Mouse (Mus musculus) adrenal gland (tissue): ENCODE results near the gene AY761184.
"Not testable (repeated sequence)": the region's sequence is repeated elsewhere in the genome, so short reads cannot be mapped to it uniquely, and the experiment has no call there.

Source experiments
- intact Hi-C: fragments of 180-260 bp; cut with DNase I; formaldehyde crosslinking; loops from one replicate; pipeline ENCODE4 v1.15.1; 2025
- long read RNA-seq, 2 experiments: library from polyadenylated mRNA; unstranded; transcript quantifications; one replicate each; pipeline ENCODE4 v2.0.0; 2020; ENCODE audit warnings: borderline replicate concordance in 1 of 2; ENCODE audit not compliant: insufficient replicate concordance in 1 of 2

AY761184 gene
- long read RNA-seq, experiment 1: 0 reads
- long read RNA-seq, experiment 2: 0 reads

- intact Hi-C loops: not testable (repeated sequence)
Measured at GRCm38 (mm10) chr8:21703545-21703944, at the start of gene AY761184. TSS of gene AY761184 (minus strand) at chr8:21703645.

DNA sequence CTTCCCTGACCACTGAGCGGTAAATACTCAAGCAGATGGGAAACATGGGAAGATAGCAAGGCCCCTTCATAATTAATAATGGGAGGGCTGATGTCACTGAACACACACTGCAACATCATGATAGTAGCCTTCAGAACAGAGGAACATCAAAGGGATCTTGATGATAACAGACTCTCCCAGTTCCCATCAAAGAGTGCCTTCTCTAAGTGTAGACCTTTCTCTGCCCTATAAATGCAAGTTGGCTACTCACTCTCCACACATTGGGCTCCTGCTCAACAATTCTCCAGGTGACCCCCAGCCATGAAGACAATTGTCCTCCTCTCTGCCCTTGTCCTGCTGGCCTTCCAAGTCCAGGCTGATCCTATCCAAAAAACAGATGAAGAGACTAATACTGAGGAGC is 37.9 kb downstream of the AY761184 start, which contains the start of gene Defa34:
Gene Defa34, plus strand, starts transcription at position 301 of the 400 bp plus-strand sequence.
- intact Hi-C loops: not testable (repeated sequence)

DNA sequence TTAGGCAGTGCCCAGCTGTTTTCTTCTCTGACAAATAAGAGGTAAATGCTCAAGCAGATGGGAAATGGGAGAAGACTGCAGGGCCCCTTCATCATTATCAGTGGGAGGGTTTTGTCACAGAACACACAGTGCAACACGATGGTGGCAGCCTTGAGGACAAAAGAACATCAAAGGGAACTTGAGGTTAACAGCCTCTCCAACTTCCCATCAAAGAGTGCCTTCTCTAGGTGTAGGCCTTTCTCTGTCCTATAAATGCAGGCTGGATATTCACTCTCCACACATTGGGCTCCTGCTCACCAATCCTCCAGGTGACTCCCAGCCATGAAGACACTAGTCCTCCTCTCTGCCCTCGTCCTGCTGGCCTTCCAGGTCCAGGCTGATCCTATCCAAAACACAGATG is 48.0 kb downstream of the AY761184 start, which contains the start of gene Defa17:
Gene Defa17, plus strand, starts transcription at position 301 of the 400 bp plus-strand sequence.
- intact Hi-C loops: not testable (repeated sequence)
